Mouse (Mus musculus): ENCODE measurements around the gene Arglu1.

Gene Arglu1

GRCm38 (mm10) chr8:8690146-8691092 is at the start of gene Arglu1:
Gene Arglu1, minus strand, starts transcription at chr8:8690521.
- peak; percentile 91 for DNase-seq (ENCODE audit: low read depth, low spot score)

GRCm38 (mm10) chr8:8737271-8737670 is 47.0 kb upstream of the Arglu1 start:
- DNase-seq (ENCODE audit: low read depth, low spot score), result no peak

GRCm38 (mm10) chr8:8736826-8737225 is 46.5 kb upstream of the Arglu1 start:
- no peak for DNase-seq (ENCODE audit: low read depth, low spot score)

- DNase-seq (ENCODE audit: low read depth, low spot score), result peak; percentile 2
Measured at GRCm38 (mm10) chr8:8733804-8734203, 43.5 kb upstream of the Arglu1 start.

GRCm38 (mm10) chr8:8728643-8729042 is 38.3 kb upstream of the Arglu1 start:
- no peak for DNase-seq (ENCODE audit: low read depth, low spot score)

GRCm38 (mm10) chr8:8726547-8726946 is 36.2 kb upstream of the Arglu1 start:
- no peak for DNase-seq (ENCODE audit: low read depth, low spot score)

GRCm38 (mm10) chr8:8704813-8705212 is 14.5 kb upstream of the Arglu1 start:
- DNase-seq (ENCODE audit: low read depth, low spot score), result no peak

GRCm38 (mm10) chr8:8703668-8704067 is 13.3 kb upstream of the Arglu1 start:
- no peak for DNase-seq (ENCODE audit: low read depth, low spot score)

- DNase-seq (ENCODE audit: low read depth, low spot score), result no peak
Measured at GRCm38 (mm10) chr8:8700821-8701220, 10.5 kb upstream of the Arglu1 start.

GRCm38 (mm10) chr8:8700229-8700628 is 9.9 kb upstream of the Arglu1 start:
- DNase-seq (ENCODE audit: low read depth, low spot score), result no peak

- peak; percentile 77 for DNase-seq (ENCODE audit: low read depth, low spot score)
Measured at GRCm38 (mm10) chr8:8689454-8690145, 721 bp downstream of the Arglu1 start.

- DNase-seq (ENCODE audit: low read depth, low spot score), result no peak
Measured at GRCm38 (mm10) chr8:8688823-8689453, 1.4 kb downstream of the Arglu1 start.

GRCm38 (mm10) chr8:8685517-8685916 is 4.8 kb downstream of the Arglu1 start:
- DNase-seq (ENCODE audit: low read depth, low spot score), result no peak

- DNase-seq (ENCODE audit: low read depth, low spot score), result no peak
Measured at GRCm38 (mm10) chr8:8682697-8683096, 7.6 kb downstream of the Arglu1 start.

- no peak for DNase-seq (ENCODE audit: low read depth, low spot score)
Measured at GRCm38 (mm10) chr8:8678236-8678635, 12.1 kb downstream of the Arglu1 start.

GRCm38 (mm10) chr8:8674864-8675263 is 15.5 kb downstream of the Arglu1 start:
- no peak for DNase-seq (ENCODE audit: low read depth, low spot score)

- DNase-seq (ENCODE audit: low read depth, low spot score), result no peak
Measured at GRCm38 (mm10) chr8:8661759-8662138, 28.6 kb downstream of the Arglu1 start.

GRCm38 (mm10) chr8:8661103-8661758 is 29.1 kb downstream of the Arglu1 start, which contains the start of gene Efnb2:
Gene Efnb2, minus strand, starts transcription at chr8:8661242.
- no peak for DNase-seq (ENCODE audit: low read depth, low spot score)

GRCm38 (mm10) chr8:8660307-8661098 is 29.8 kb downstream of the Arglu1 start:
- DNase-seq (ENCODE audit: low read depth, low spot score), result no peak

- no peak for DNase-seq (ENCODE audit: low read depth, low spot score)
Measured at GRCm38 (mm10) chr8:8659503-8660306, 30.6 kb downstream of the Arglu1 start.
